Mouse (Mus musculus) intestine, postnatal 0 days (tissue): ENCODE data around the gene Plekhg1. TPM values are rescaled to one million over a fixed set of nuclear protein-coding genes. Genes with fewer than 3 reads are reported as not detected.
A peak's percentile ranks its signal among the peaks of the same experiment; 100 is the strongest.

Experiments
- ATAC-seq: fragments of 200-750 bp; cut with Nextera tagmentation; 2 replicates; pipeline ENCODE4 v1.8.0; 2017; ENCODE audit warnings: mild to moderate bottlenecking, moderate TSS enrichment, moderate library complexity
- H3K27ac ChIP-seq: fragments of 300-500 bp; sonication (generic); 2 replicates; pipeline ENCODE4 v1.5.1; 2014; ENCODE audit warnings: mild to moderate bottlenecking, low read depth, low read length, moderate library complexity
- H3K27me3 ChIP-seq: fragments of 300-500 bp; sonication (generic); replicated peaks from 2 replicates; pipeline ENCODE4 v1.6.1; 2014; ENCODE audit warnings: low read length, mixed read lengths; ENCODE audit not compliant: control insufficient read depth, insufficient read depth
- H3K36me3 ChIP-seq: fragments of 300-500 bp; sonication (generic); 2 replicates; pipeline ENCODE4 v1.6.1; 2014; ENCODE audit warnings: mild to moderate bottlenecking, moderate library complexity; ENCODE audit not compliant: control insufficient read depth, insufficient read depth
- H3K4me1 ChIP-seq: fragments of 300-500 bp; sonication (generic); replicated peaks from 2 replicates; pipeline ENCODE4 v1.6.1; 2014; ENCODE audit warnings: antibody characterized with exemption, low read length, mixed read lengths; ENCODE audit not compliant: control insufficient read depth, insufficient read depth
- H3K4me2 ChIP-seq: fragments of 300-500 bp; sonication (generic); replicated peaks from 2 replicates; pipeline ENCODE4 v1.6.1; 2014; ENCODE audit warnings: low read depth, mild to moderate bottlenecking, moderate library complexity
- H3K4me3 ChIP-seq: fragments of 300-500 bp; sonication (generic); 2 replicates; pipeline ENCODE4 v1.5.1; 2014; ENCODE audit warnings: low read depth, low read length
- H3K9ac ChIP-seq: fragments of 300-500 bp; sonication (generic); 2 replicates; pipeline ENCODE4 v1.6.1; 2014; ENCODE audit warnings: mild to moderate bottlenecking, low read depth, low read length
- H3K9me3 ChIP-seq: fragments of 300-500 bp; sonication (generic); 2 replicates; pipeline ENCODE4 v1.6.1; 2016; ENCODE audit warnings: mixed run types; ENCODE audit not compliant: control insufficient read depth
- CTCF ChIP-seq: sonication (generic); IDR thresholded peaks from 2 replicates; pipeline ENCODE4 v1.5.1; 2016; ENCODE audit warnings: low read depth, mild to moderate bottlenecking, control low read depth, antibody characterized with exemption, moderate library complexity
- WGBS: fragments of 180-500 bp; shearing (Covaris S2); extraction: QIAGEN DNeasy Blood & Tissue Kit; methylation state at CpG from one replicate; pipeline ENCODE4 v1.1.7; 2014; 5-methylcytosine and 5-hydroxymethylcytosine counted together
- polyA plus RNA-seq: library from polyadenylated mRNA; unstranded; fragments of >200 nt; fragmentation: Nextera tagmentation; extraction: Ambion mirVana; gene quantifications from 2 replicates; pipeline ENCODE4 v1.2.1, GENCODE M21; 2015

The Plekhg1 gene
- polyA plus RNA-seq, 1 experiment from 2014 or later = 2.1 TPM

GRCm38 (mm10) chr10:3810476-3811273 is 70.5 kb downstream of the Plekhg1 start:
- 0 out of 2 replicates have a peak, but pooled peaks have one; percentile 41 for ATAC-seq
- WGBS = 44% methylated on average over 10 of the region's 10 CpGs

DNA sequence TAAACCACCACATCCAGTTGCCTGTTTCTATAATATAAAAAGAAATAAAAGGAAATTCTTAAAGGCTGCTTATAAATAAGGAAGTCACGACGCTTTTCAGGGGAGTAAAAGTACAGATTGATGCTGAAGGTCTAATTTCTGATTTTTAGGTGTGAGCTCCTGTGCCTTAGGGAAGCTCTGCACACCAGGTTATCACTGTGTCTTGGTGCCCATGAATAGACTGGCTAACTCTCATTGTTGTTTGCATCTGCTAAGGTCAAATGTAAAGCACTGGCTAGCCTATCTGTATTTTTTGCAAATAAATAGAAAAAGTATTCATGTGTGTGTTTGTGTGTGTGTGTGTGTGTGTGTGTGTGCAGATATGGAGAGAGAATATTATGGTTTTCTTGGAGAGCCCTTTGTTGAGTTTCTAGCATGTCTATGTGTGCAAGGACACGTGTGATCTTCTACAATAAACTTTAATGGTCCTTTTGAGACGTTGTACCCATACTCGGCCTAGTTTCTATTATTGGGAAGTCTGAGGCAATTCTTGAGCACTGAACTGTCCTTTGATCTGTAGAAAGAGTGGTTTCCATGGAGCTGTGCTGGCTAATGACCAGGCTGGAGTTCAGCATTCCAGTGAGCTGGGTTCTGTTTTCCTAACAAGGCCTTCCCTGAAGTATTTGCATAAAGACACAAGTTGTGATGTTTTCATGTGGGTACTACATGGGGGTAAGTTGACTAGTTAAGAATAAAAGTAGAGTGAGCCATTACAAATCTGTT is 79.0 kb downstream of the Plekhg1 start:
- ATAC-seq = peak; percentile 92
- H3K4me2 ChIP-seq = no peak overlapping the region
- no peak overlapping the region for H3K27ac ChIP-seq
- peaks cover 4% of the 10 kb centered on the region; the same call in 1 of the 2 replicates for H3K4me1 ChIP-seq
- H3K9me3 ChIP-seq = no peaks in the 10 kb centered on the region
- H3K27me3 ChIP-seq = no peaks in the 10 kb centered on the region
- TF ChIP-seq CTCF = no peak
- no peak overlapping the region for H3K9ac ChIP-seq
- H3K4me3 ChIP-seq = no peak overlapping the region
- H3K36me3 ChIP-seq = no peaks in the 10 kb centered on the region
- WGBS = 52% methylated on average over 5 of the region's 5 CpGs

More at GRCm38 (mm10) chr10:3810476-3811273, 70.5 kb downstream of the Plekhg1 start:
- no peak for TF ChIP-seq CTCF
- H3K4me3 ChIP-seq = no peak overlapping the region
- H3K9ac ChIP-seq = no peak overlapping the region
- no peak overlapping the region for H3K4me2 ChIP-seq
- H3K4me1 ChIP-seq = peaks cover 4% of the 10 kb centered on the region; the same call in 1 of the 2 replicates
- peak overlapping the region; percentile 11; the same call in 1 of the 2 replicates for H3K27ac ChIP-seq
- H3K36me3 ChIP-seq = no peaks in the 10 kb centered on the region
- no peaks in the 10 kb centered on the region for H3K9me3 ChIP-seq
- no peaks in the 10 kb centered on the region for H3K27me3 ChIP-seq

- H3K9me3 ChIP-seq = no peaks in the 10 kb centered on the region
- H3K9ac ChIP-seq = no peak overlapping the region
- ATAC-seq = no peak
- no peak overlapping the region for H3K27ac ChIP-seq
- no peaks in the 10 kb centered on the region for H3K36me3 ChIP-seq
- TF ChIP-seq CTCF = no peak
- H3K4me2 ChIP-seq = no peak overlapping the region
- no peaks in the 10 kb centered on the region for H3K27me3 ChIP-seq
- H3K4me3 ChIP-seq = no peak overlapping the region
- H3K4me1 ChIP-seq = peaks cover 4% of the 10 kb centered on the region; the same call in 1 of the 2 replicates
- 55% methylated on average over 6 of the region's 6 CpGs for WGBS
These were observed 83.7 kb downstream of the Plekhg1 start for GRCm38 (mm10) chr10:3823826-3824225.

- peak; percentile 22; the same call in 1 of the 2 replicates for ATAC-seq
- 81% methylated on average over 6 of the region's 6 CpGs for WGBS
These were observed 85.9 kb downstream of the Plekhg1 start for GRCm38 (mm10) chr10:3826043-3826442.

DNA sequence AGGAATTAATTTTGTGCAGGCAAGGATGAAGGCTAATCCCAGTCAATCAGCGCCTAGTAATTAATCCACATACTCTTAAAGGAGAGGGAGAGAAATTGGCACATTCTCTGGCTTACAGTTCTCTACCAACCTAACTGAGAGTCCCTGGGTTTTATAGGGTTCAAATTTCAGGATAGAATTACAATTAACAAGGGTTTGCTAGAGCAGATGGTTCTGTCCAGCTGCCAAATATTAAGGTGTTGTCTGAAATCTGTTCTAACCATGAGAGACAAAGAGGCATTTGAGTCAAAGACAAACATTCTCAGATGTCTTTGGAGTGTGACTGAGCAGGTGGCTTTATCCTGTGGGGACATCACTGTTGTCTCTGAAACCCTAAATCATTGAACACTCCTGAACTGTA is 87.2 kb downstream of the Plekhg1 start:
- TF ChIP-seq CTCF = no peak
- Histone ChIP-seq H3K9me3 (no peaks in the 10 kb centered on the region), H3K4me2 (no peak overlapping the region), H3K27me3 (no peaks in the 10 kb centered on the region), H3K4me1 (no peaks in the 10 kb centered on the region), H3K9ac (no peak overlapping the region), H3K36me3 (no peaks in the 10 kb centered on the region), H3K27ac (no peak overlapping the region), H3K4me3 (no peak overlapping the region)
- ATAC-seq = no peak
- 89% methylated on average over 1 of the region's 1 CpGs for WGBS

More at GRCm38 (mm10) chr10:3826043-3826442, 85.9 kb downstream of the Plekhg1 start:
- Histone ChIP-seq H3K36me3 (no peaks in the 10 kb centered on the region), H3K27me3 (no peaks in the 10 kb centered on the region), H3K27ac (no peak overlapping the region), H3K4me2 (no peak overlapping the region), H3K4me1 (no peaks in the 10 kb centered on the region), H3K9me3 (no peaks in the 10 kb centered on the region), H3K9ac (no peak overlapping the region), H3K4me3 (no peak overlapping the region)
- TF ChIP-seq CTCF = no peak

DNA sequence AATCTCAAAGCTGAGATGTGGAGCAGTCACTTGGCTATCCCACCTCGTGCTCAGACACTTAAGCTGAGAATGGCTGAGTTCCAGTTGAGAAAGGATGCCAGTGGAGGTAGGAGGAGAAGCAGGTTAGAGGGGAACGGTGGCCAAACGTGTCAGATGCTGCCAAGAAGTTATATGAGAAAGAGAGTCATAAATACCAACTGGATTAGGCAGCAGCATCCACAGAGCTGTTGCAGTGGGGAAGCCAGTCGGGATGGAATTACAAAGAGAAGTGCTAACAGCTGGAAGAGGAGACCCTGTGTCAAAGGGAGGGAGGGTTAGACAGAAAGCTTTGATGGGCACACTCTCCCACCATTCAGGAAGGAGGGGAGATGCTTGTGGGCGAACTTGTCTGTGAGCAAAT is 89.3 kb downstream of the Plekhg1 start:
- Histone ChIP-seq H3K36me3 (no peaks in the 10 kb centered on the region), H3K4me1 (no peaks in the 10 kb centered on the region), H3K27ac (no peak overlapping the region), H3K27me3 (no peaks in the 10 kb centered on the region), H3K4me3 (no peak overlapping the region), H3K9me3 (no peaks in the 10 kb centered on the region), H3K9ac (no peak overlapping the region), H3K4me2 (no peak overlapping the region)
- no peak for ATAC-seq
- TF ChIP-seq CTCF = no peak
- 25% methylated on average over 5 of the region's 5 CpGs for WGBS
